ENCODE assay signal across 10 mouse cellular contexts in genomic region chr13:45486598-45486997, GRCm38 (mm10). TPM values are rescaled to one million over a fixed set of nuclear protein-coding genes. Genes with fewer than 3 reads are reported as not detected.
DNase-seq lines count a peak whose midpoint lies in the region; ATAC-seq and TF ChIP-seq lines count a peak whose summit lies in the region.
"Had no signal": no experiment of that assay in that cellular context is flagged by ENCODE, and none has a peak within 500 bp of the region (broad histone marks: within the 10 kb centered on the region; RNA-seq: fewer than 3 reads in every experiment).

No protein-coding gene starts in this region.

- H3K27ac ChIP-seq in embryonic facial prominence, embryonic 14.5 days (replicated peaks; ENCODE audit: low read depth, low read length) = no peak overlapping the region
- H3K27ac ChIP-seq in embryonic facial prominence, embryonic 10.5 days (replicated peaks) = no peak overlapping the region
- H3K27ac ChIP-seq in stomach, postnatal 0 days (replicated peaks) = no peak overlapping the region
- H3K27ac ChIP-seq in forebrain, embryonic 11.5 days (ENCODE audit: low read depth, low read length) = no peak overlapping the region
- H3K27ac ChIP-seq: forebrain, embryonic 12.5 days; liver, embryonic 15.5 days had no signal

- no peak for ATAC-seq in embryonic facial prominence, embryonic 14.5 days (ENCODE audit: low read depth)
- no peak for ATAC-seq in stomach, postnatal 0 days (ENCODE audit: low FRiP score, low TSS enrichment)
- ATAC-seq in forebrain, embryonic 11.5 days (replicated peaks; ENCODE audit: low FRiP score) = no peak

- H3K9ac ChIP-seq in embryonic facial prominence, embryonic 14.5 days (ENCODE audit: low read depth, low read length) = no peak overlapping the region
- no peak overlapping the region for H3K9ac ChIP-seq in stomach, postnatal 0 days (ENCODE audit: low read length)
- H3K9ac ChIP-seq in forebrain, embryonic 11.5 days (ENCODE audit: low read length) = no peak overlapping the region
- H3K9ac ChIP-seq: forebrain, embryonic 12.5 days; liver, embryonic 15.5 days had no signal

- H3K27me3 ChIP-seq in embryonic facial prominence, embryonic 14.5 days (replicated peaks; ENCODE audit: control insufficient read depth, insufficient read depth, low read length) = no peaks in the 10 kb centered on the region
- no peaks in the 10 kb centered on the region for H3K27me3 ChIP-seq in embryonic facial prominence, embryonic 10.5 days (replicated peaks; ENCODE audit: low read depth, poor library complexity, severe bottlenecking)
- no peaks in the 10 kb centered on the region for H3K27me3 ChIP-seq in stomach, postnatal 0 days (ENCODE audit: control insufficient read depth, insufficient read depth, low read length)
- H3K27me3 ChIP-seq in forebrain, embryonic 11.5 days (ENCODE audit: control insufficient read depth, insufficient read depth, low read length) = no peaks in the 10 kb centered on the region
- H3K27me3 ChIP-seq: forebrain, embryonic 12.5 days had no signal

- no peaks in the 10 kb centered on the region; the same call in 1 of the 2 replicates for H3K9me3 ChIP-seq in embryonic facial prominence, embryonic 14.5 days (ENCODE audit: control insufficient read depth, low read length)
- H3K9me3 ChIP-seq in embryonic facial prominence, embryonic 10.5 days = peaks cover 8% of the 10 kb centered on the region; the same call in 1 of the 2 replicates
- no peaks in the 10 kb centered on the region for H3K9me3 ChIP-seq in stomach, postnatal 0 days (ENCODE audit: control insufficient read depth, low read length)
- no peaks in the 10 kb centered on the region for H3K9me3 ChIP-seq in forebrain, embryonic 11.5 days (ENCODE audit: control insufficient read depth, low read length)
- H3K9me3 ChIP-seq: forebrain, embryonic 12.5 days had no signal

- H3K36me3 ChIP-seq in embryonic facial prominence, embryonic 14.5 days (ENCODE audit: control insufficient read depth, insufficient read depth, low read length) = no peaks in the 10 kb centered on the region
- H3K36me3 ChIP-seq in embryonic facial prominence, embryonic 10.5 days (replicated peaks) = no peaks in the 10 kb centered on the region
- H3K36me3 ChIP-seq in stomach, postnatal 0 days (ENCODE audit: control insufficient read depth, insufficient read depth, low read length) = no peaks in the 10 kb centered on the region
- H3K36me3 ChIP-seq in forebrain, embryonic 11.5 days (ENCODE audit: control insufficient read depth, insufficient read depth, low read length) = no peaks in the 10 kb centered on the region
- H3K36me3 ChIP-seq: forebrain, embryonic 12.5 days; liver, embryonic 15.5 days had no signal

- H3K4me3 ChIP-seq in embryonic facial prominence, embryonic 14.5 days (ENCODE audit: low read depth, low read length) = no peak overlapping the region
- no peak overlapping the region for H3K4me3 ChIP-seq in embryonic facial prominence, embryonic 10.5 days
- H3K4me3 ChIP-seq in stomach, postnatal 0 days (ENCODE audit: low read depth, low read length) = no peak overlapping the region
- H3K4me3 ChIP-seq in forebrain, embryonic 11.5 days (ENCODE audit: low read depth, low read length) = no peak overlapping the region
- H3K4me3 ChIP-seq: forebrain, embryonic 12.5 days; liver, embryonic 15.5 days had no signal

- no peak overlapping the region for H3K4me2 ChIP-seq in embryonic facial prominence, embryonic 14.5 days (ENCODE audit: low read depth, low read length)
- H3K4me2 ChIP-seq in stomach, postnatal 0 days (replicated peaks; ENCODE audit: low read depth) = no peak overlapping the region
- H3K4me2 ChIP-seq in forebrain, embryonic 11.5 days (ENCODE audit: low read depth, low read length, severe bottlenecking) = no peak overlapping the region
- H3K4me2 ChIP-seq: forebrain, embryonic 12.5 days; liver, embryonic 15.5 days had no signal

- no peak for TF ChIP-seq CTCF in stomach, postnatal 0 days (IDR thresholded peaks at IDR 0.05; ENCODE audit: low read depth)

- H3K4me1 ChIP-seq in embryonic facial prominence, embryonic 14.5 days (ENCODE audit: control insufficient read depth, insufficient read depth, low read length) = 0 out of 2 replicates have a peak, but pooled peaks cover 3% of the 10 kb centered on the region
- no peaks in the 10 kb centered on the region for H3K4me1 ChIP-seq in embryonic facial prominence, embryonic 10.5 days
- no peaks in the 10 kb centered on the region for H3K4me1 ChIP-seq in stomach, postnatal 0 days (replicated peaks; ENCODE audit: control insufficient read depth, insufficient read depth)
- no peaks in the 10 kb centered on the region for H3K4me1 ChIP-seq in forebrain, embryonic 11.5 days (replicated peaks; ENCODE audit: control insufficient read depth, insufficient read depth, low read length)
- H3K4me1 ChIP-seq: forebrain, embryonic 12.5 days; liver, embryonic 15.5 days had no signal

- no peak for TF ChIP-seq EP300 in stomach, postnatal 0 days (optimal IDR thresholded peaks at IDR 0.05)

- peak; percentile 67 for DNase-seq in embryonic facial prominence, embryonic 14.5 days (ENCODE audit: low spot score)
- no peak for DNase-seq in embryonic facial prominence, embryonic 10.5 days (ENCODE audit: low spot score)
- peak; percentile 74 for DNase-seq in NIH3T3 (ENCODE audit: low read depth)
- peak; percentile 67 to 78 for DNase-seq in heart, adult 9 months (ENCODE audit: low spot score in 2 of 2)
- DNase-seq in kidney, postnatal 14 days = peak; percentile 93
- DNase-seq in stomach, postnatal 0 days (ENCODE audit: low spot score) = no peak
- no peak for DNase-seq in layer of hippocampus, postnatal 10 days (ENCODE audit: low spot score in 2 of 2)
- no peak for DNase-seq in forebrain, embryonic 11.5 days (ENCODE audit: low spot score)

- WGBS in embryonic facial prominence, embryonic 14.5 days = 39% methylated on average over 2 of the region's 2 CpGs
- WGBS in embryonic facial prominence, embryonic 10.5 days = 58% methylated on average over 2 of the region's 2 CpGs
- 25% methylated on average over 2 of the region's 2 CpGs for WGBS in stomach, postnatal 0 days
- WGBS in forebrain, embryonic 11.5 days = 85% methylated on average over 2 of the region's 2 CpGs

RNA-seq across cellular contexts. Expression of gene Gmpr, which starts 20.6 kb away (rescaled TPM):
- polyA plus RNA-seq in embryonic facial prominence, embryonic 14.5 days (2014; fragmentation: Nextera tagmentation; extraction: Ambion mirVana) = 46.4 and 51.5 TPM in 2 replicates
- 22.5 and 25.6 TPM in 2 replicates for polyA plus RNA-seq in embryonic facial prominence, embryonic 10.5 days (2016; fragmentation: Nextera tagmentation; extraction: Ambion mirVana)
- 38.7 and 40.3 TPM in 2 replicates for polyA plus RNA-seq in stomach, postnatal 0 days (2015; fragmentation: Nextera tagmentation; extraction: Ambion mirVana)
- 10 to 100 TPM; 56.0 to 58.2 TPM for total RNA-seq in layer of hippocampus, postnatal 10 days (2021)
- polyA plus RNA-seq in forebrain, embryonic 11.5 days (2014; fragmentation: Nextera tagmentation; extraction: Ambion mirVana) = 20.3 and 20.5 TPM in 2 replicates

Comparison
In these comparisons a context has a peak if more than half of its experiments do, and no peak if none do; other contexts are left out.
1. DNase-seq: peak in embryonic facial prominence, embryonic 14.5 days (single experiment), NIH3T3 (single experiment), heart, adult 9 months (2 of 2) and kidney, postnatal 14 days (single experiment); none in embryonic facial prominence, embryonic 10.5 days (single experiment), stomach, postnatal 0 days (single experiment), layer of hippocampus, postnatal 10 days (0 of 2) and forebrain, embryonic 11.5 days (single experiment).